Mouse (Mus musculus) heart, embryonic 10.5 days (tissue): ENCODE measurements around the gene Prpf4. TPM values are rescaled to one million over a fixed set of nuclear protein-coding genes. Genes with fewer than 3 reads are reported as not detected.

ENCODE experiments used
- DNase-seq: peaks from one replicate; pipeline ENCODE4 v3.0.0-alpha.2; 2017; ENCODE audit warnings: low spot score
- H3K27ac ChIP-seq: fragments of 300-500 bp; sonication (generic); 2 replicates; pipeline ENCODE4 v1.5.1; 2016; ENCODE audit warnings: mild to moderate bottlenecking
- H3K27me3 ChIP-seq: fragments of 300-500 bp; sonication (generic); 2 replicates; pipeline ENCODE4 v1.6.1; 2016; ENCODE audit warnings: mild to moderate bottlenecking; ENCODE audit not compliant: poor library complexity, insufficient read depth, severe bottlenecking
- H3K36me3 ChIP-seq: fragments of 300-500 bp; sonication (generic); 2 replicates; pipeline ENCODE4 v1.6.1; 2016; ENCODE audit warnings: mild to moderate bottlenecking, moderate library complexity
- H3K4me1 ChIP-seq: fragments of 300-500 bp; sonication (generic); 2 replicates; pipeline ENCODE4 v1.6.1; 2016; ENCODE audit warnings: mild to moderate bottlenecking
- H3K4me3 ChIP-seq: fragments of 300-500 bp; sonication (generic); 2 replicates; pipeline ENCODE4 v1.5.1; 2016; ENCODE audit warnings: mild to moderate bottlenecking, moderate library complexity
- H3K9me3 ChIP-seq: fragments of 300-500 bp; sonication (generic); 2 replicates; pipeline ENCODE4 v1.6.1; 2016; ENCODE audit warnings: mild to moderate bottlenecking, moderate library complexity
- WGBS: fragments of 180-500 bp; shearing (Covaris S2); methylation state at CpG from one replicate; pipeline ENCODE4 v1.1.7; 2016; 5-methylcytosine and 5-hydroxymethylcytosine counted together
- polyA plus RNA-seq: library from polyadenylated mRNA; unstranded; fragments of >200 nt; fragmentation: Nextera tagmentation; extraction: Ambion mirVana; gene quantifications from 2 replicates; pipeline ENCODE4 v1.2.1, GENCODE M21; 2016

The Prpf4 gene
- polyA plus RNA-seq, 1 experiment from 2014 or later = 23.2 TPM

DNA sequence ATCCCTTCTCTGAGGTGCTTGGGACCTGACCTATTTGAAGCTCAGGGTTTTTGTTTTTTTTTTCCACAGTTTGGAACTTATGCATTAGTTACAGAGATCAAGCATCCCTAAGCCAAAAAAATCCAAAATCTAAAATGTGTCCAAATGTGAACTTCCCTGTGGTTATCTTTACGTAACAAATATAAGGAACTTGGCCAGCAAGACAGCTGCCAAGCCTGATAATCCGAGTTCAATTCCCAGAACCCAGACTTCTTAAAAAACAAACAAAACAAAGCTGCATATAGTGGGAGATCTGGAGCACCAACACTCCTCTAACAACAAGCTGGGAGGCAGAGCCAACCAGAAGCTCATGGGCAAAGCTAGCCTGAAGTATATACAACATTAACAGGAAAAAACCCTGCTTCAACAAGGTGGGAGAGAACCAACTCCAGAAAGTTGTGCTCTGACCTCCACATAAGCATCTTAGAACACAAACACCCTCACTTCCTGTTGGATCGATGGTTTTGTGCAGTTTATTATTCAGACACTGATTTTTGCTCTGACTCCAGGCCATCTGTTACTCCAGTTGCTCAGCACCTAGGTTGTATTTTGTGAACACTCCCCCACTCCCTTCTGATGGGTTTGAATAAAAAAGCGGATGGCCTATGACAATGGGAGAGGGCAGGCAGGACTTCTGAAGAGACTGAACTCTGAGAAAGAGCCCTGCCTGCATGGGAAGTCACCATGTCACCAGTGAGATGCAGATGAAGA lies 10.8 kb upstream of the Prpf4 start:
- DNase-seq = no peak
- no peak overlapping the region for H3K27ac ChIP-seq
- no peak overlapping the region for H3K4me3 ChIP-seq
- no peaks in the 10 kb centered on the region for H3K27me3 ChIP-seq
- 92% methylated on average over 4 of the region's 4 CpGs for WGBS
- H3K4me1 ChIP-seq = no peaks in the 10 kb centered on the region
- peaks cover 88% of the 10 kb centered on the region for H3K36me3 ChIP-seq
- no peaks in the 10 kb centered on the region for H3K9me3 ChIP-seq

DNA sequence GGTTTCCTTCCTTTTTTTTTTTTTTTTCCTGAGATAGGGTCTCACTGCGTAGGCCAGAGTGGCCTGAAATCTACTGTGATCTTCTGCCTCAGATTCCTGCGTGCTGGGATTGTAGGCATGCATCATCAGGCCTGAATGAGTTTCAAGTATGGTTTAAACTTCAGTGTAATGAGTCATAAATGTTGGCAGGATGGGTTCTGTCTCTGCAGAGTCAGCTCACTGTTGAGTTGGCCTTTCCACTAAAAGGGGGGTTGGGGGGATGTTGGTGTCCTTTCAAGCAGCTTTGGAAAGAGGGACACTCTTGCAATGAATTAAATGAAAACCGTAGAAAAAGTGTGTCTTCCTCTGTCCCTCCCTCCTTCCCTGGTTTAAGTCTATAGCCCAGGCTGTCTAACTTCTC lies 9.6 kb upstream of the Prpf4 start:
- WGBS = 90% methylated on average over 3 of the region's 3 CpGs

DNA sequence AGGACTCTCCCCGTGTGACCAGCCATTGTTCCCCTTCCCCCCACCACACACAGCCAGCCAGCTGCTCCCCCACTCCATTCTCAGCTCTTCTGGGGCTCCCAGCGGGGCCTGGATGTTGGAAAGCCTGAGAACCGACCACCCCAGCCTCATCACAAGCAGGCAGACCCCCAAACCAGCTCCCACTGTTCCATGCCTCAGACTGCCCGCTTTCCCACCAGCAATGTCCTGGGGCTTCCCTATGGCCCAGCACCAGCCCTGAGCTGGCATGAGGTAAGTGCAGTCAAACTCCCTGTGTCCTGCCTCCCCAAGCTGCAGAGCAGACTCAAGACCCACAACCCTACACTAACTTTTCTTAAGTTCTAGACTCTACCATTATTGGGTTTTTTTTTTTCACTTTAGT lies 2.5 kb upstream of the Prpf4 start:
- Histone ChIP-seq H3K27me3 (no peaks in the 10 kb centered on the region), H3K36me3 (peaks cover 34% of the 10 kb centered on the region), H3K9me3 (no peaks in the 10 kb centered on the region), H3K27ac (no peak overlapping the region), H3K4me1 (peaks cover 12% of the 10 kb centered on the region), H3K4me3 (no peak overlapping the region)
- DNase-seq = no peak
- WGBS = 79% methylated on average over 4 of the region's 4 CpGs

More for the DNA sequence above, 9.6 kb upstream of the Prpf4 start:
- Histone ChIP-seq H3K9me3 (no peaks in the 10 kb centered on the region), H3K36me3 (peaks cover 83% of the 10 kb centered on the region), H3K27me3 (no peaks in the 10 kb centered on the region), H3K4me3 (no peak overlapping the region), H3K4me1 (no peaks in the 10 kb centered on the region), H3K27ac (no peak overlapping the region)
- DNase-seq = no peak

DNA sequence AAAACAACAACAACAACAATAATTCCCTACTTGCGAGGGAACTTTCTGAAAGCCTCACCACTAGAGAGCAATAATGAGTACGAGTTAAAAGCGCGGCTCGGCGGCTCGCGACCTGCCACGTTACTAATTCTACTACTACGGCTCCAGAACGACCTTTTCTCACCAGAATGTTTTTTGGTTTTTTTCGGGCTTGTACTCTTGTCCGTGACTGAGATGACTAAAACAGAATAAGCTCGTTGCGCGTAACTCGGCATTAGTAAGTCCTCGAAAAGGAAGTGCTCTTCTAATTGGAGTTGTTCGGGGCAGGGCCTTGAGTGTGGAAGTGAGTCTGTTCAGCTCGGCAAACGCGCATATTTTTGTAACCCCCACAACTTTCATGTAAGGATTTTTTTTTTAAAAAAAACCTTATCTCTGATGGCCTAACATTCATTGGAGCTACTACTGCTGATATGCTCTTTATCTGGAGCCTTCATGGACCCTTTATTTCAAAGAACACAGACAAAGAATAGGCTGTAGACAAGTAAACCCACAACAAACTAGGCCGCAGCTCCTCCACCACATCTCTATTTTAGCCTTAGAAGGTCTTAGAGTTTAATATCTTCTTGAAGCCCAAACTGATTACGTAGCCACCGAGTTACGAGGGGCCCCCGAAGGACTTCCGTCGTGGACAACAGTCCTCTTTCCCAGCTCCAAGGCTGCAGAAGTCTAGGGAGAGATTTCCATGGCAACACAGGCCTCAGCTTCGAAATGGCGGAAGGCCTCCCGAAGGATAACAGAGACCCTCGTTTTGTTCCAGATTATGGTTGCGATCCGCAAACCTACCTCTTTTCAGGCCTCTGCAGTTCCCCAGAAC lies 641 bp upstream of the Prpf4 start:
- DNase-seq = peak; percentile 87
- peak overlapping the region; percentile 75 for H3K4me3 ChIP-seq
- no peaks in the 10 kb centered on the region for H3K27me3 ChIP-seq
- H3K9me3 ChIP-seq = no peaks in the 10 kb centered on the region
- WGBS = under 1% methylated on average over 35 of the region's 35 CpGs
- H3K4me1 ChIP-seq = peaks cover 12% of the 10 kb centered on the region
- H3K27ac ChIP-seq = peak overlapping the region; percentile 92
- peaks cover 33% of the 10 kb centered on the region for H3K36me3 ChIP-seq

DNA sequence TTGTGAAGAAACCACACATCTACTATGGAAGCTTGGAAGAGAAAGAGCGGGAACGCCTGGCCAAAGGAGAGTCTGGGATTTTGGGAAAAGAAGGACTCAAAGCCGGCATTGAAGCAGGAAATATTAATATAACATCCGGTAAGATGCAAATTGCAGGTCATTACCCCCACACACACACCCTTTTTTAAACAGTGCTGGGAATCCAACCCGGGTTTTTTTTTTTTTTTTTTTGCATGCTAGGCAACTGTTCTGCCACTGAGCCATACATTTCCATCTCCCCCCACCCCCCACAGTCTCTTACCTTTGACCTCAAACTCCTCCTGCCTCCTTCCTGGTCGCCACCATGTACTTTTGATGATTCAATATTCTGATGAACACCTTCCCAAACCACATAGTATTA lies 1.0 kb downstream of the Prpf4 start:
- WGBS = 47% methylated on average over 6 of the region's 6 CpGs
- H3K27ac ChIP-seq = peak overlapping the region; percentile 92
- no peaks in the 10 kb centered on the region for H3K9me3 ChIP-seq
- peaks cover 42% of the 10 kb centered on the region for H3K36me3 ChIP-seq
- no peaks in the 10 kb centered on the region for H3K27me3 ChIP-seq
- H3K4me3 ChIP-seq = peak overlapping the region; percentile 75
- H3K4me1 ChIP-seq = peaks cover 12% of the 10 kb centered on the region
- no peak for DNase-seq

DNA sequence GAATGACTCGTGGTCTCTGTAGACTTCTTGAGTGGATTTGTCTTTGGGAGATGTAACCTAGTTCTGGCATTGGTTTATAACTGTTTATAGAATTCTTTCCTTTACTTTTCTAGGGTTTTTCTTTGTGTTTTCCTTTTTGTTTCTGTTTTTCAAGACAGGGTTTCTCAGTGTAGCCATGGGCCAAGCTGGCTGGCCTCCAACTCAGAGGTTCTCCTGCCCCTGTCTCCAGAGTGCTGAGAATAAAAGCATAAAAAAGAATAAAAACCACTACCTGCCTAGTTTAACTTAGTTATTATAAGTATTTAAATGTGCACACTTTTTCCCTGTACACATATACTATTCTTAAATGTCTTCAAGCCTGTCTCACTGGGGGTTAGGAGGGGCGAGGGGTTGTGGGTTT lies 1.7 kb downstream of the Prpf4 start:
- Histone ChIP-seq H3K4me3 (no peak overlapping the region; the same call in 1 of the 2 replicates), H3K4me1 (peaks cover 12% of the 10 kb centered on the region), H3K27me3 (no peaks in the 10 kb centered on the region), H3K36me3 (peaks cover 46% of the 10 kb centered on the region), H3K9me3 (no peaks in the 10 kb centered on the region), H3K27ac (no peak overlapping the region)
- 92% methylated on average over 2 of the region's 2 CpGs for WGBS
- DNase-seq = no peak

DNA sequence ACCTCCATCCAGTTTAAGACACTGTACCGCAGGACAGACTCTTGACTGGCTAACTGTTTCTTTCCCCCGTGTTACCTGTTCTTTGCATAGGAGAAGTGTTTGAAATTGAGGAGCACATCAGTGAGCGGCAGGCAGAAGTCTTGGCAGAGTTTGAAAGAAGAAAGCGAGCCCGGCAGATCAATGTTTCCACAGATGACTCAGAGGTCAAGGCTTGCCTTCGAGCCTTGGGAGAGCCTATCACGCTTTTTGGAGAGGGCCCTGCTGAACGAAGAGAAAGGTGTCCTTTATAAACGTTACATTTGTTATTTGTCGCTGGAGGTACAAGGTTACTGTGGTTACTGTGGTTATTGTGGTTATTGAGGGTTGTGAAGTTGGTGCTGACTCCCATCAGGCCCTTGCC lies 3.0 kb downstream of the Prpf4 start:
- no peaks in the 10 kb centered on the region for H3K9me3 ChIP-seq
- no peaks in the 10 kb centered on the region for H3K27me3 ChIP-seq
- no peak for DNase-seq
- 93% methylated on average over 10 of the region's 10 CpGs for WGBS
- peaks cover 7% of the 10 kb centered on the region for H3K4me1 ChIP-seq
- no peak overlapping the region for H3K4me3 ChIP-seq
- H3K27ac ChIP-seq = no peak overlapping the region
- peaks cover 58% of the 10 kb centered on the region for H3K36me3 ChIP-seq

DNA sequence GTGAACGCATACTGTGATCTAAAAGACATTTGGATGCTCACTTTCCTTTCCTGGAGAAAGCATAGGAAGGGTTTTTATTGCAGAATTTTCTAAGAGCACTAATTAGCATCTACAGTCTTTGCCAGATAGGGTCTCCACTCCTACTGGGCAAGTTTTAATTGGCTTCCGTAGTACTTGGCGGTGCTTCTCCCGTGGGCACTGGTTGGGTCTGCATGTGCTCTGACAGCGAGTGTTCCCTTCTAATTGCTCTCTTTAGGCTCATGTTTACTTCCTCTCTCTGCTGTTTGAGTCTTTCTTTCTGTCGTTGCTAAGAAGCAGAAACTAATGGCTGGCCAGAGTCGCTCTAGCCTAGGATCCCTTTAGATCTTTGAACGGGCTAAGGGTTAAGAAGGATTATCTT lies 9.9 kb downstream of the Prpf4 start:
- Histone ChIP-seq H3K4me1 (no peaks in the 10 kb centered on the region), H3K4me3 (no peak overlapping the region), H3K27me3 (no peaks in the 10 kb centered on the region), H3K9me3 (no peaks in the 10 kb centered on the region), H3K36me3 (peaks cover 99% of the 10 kb centered on the region), H3K27ac (no peak overlapping the region)
- DNase-seq = no peak
- WGBS = 94% methylated on average over 8 of the region's 8 CpGs

DNA sequence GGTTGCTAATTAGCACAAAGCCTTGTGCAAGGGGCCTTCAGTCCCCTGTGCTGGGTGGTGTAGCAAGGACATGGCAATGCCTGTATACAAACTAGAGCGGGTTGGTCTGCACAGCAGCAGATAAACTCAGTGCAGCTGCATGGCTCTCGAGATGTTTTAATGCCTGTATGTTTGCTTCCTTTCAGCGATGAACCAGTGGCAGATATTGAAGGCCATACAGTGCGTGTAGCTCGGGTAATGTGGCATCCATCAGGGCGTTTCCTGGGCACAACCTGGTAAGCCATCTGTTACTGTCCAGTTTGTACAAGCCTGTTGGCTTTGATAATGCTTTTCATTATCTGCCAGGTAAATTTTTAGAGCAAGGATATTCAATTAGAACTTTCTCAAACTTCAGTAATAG lies 10.5 kb downstream of the Prpf4 start:
- Histone ChIP-seq H3K4me1 (no peaks in the 10 kb centered on the region), H3K27ac (no peak overlapping the region), H3K4me3 (no peak overlapping the region), H3K36me3 (peaks cover 100% of the 10 kb centered on the region), H3K9me3 (no peaks in the 10 kb centered on the region), H3K27me3 (no peaks in the 10 kb centered on the region)
- WGBS = 94% methylated on average over 6 of the region's 6 CpGs
- no peak for DNase-seq

DNA sequence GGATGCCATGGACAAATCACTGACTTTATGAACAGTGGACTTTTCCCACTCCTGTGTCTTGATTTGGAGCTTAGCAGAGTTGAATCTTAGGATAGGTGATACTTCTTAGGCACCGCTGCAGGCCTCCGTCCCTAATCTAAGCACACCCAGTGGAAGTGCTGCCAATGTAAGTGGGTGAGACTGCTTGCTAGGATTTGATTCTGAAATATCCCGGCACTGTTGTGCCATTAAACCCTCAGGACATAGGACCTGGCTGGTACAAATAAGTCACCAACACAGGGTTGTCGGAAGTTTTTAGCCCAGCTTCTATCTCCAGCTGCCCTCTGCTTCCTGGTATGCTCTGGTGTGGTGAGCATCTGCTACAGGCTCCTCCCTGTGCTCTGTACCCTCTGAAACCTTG lies 17.3 kb downstream of the Prpf4 start:
- Histone ChIP-seq H3K4me1 (peaks cover 12% of the 10 kb centered on the region), H3K9me3 (no peaks in the 10 kb centered on the region), H3K4me3 (no peak overlapping the region), H3K36me3 (peaks cover 50% of the 10 kb centered on the region), H3K27me3 (peaks cover 8% of the 10 kb centered on the region; the same call in 1 of the 2 replicates), H3K27ac (no peak overlapping the region)
- no peak for DNase-seq
- WGBS = 84% methylated on average over 4 of the region's 4 CpGs

DNA sequence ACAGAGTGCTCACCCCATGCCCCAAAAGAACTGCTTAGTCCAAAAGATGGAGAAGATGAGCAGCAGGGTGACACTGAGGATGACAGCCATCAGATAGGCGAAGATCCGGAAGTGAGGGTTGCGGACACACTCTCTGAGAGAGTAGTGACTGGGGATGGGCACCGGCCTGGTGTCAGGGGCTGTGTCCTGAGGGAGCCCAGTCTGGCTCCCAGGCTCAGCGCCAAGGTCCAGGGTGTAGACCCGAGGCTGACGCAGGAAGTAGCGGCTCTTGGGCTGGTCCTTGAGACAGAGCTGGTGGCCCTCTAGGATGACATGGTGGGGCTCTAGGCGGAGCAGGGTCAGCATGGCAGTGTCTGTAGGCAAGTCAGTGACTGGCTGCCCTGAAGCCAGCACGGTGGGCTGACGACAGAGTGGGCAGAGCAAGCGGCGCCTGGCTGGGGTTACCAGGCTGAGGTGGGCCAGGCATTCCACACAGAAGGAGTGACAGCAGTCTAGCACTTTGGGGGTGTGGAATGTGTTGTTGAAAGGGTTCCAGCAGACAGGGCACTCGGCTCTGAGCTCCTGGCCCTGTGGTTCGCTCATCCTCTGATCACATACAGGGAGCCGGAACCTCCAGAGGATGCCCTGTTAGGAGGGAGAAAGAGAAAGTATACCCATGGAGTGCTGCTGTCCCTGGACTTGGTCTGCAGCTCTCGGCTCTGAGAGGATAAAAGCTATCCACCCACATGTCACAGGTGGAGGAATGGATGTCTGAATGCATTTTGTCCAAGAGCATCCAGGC lies 19.6 kb downstream of the Prpf4 start:
- Histone ChIP-seq H3K36me3 (peaks cover 27% of the 10 kb centered on the region), H3K4me1 (peaks cover 12% of the 10 kb centered on the region), H3K9me3 (no peaks in the 10 kb centered on the region), H3K27me3 (peaks cover 8% of the 10 kb centered on the region; the same call in 1 of the 2 replicates), H3K27ac (no peak overlapping the region), H3K4me3 (no peak overlapping the region)
- WGBS = 60% methylated on average over 17 of the region's 17 CpGs
- DNase-seq = peak; percentile 75

DNA sequence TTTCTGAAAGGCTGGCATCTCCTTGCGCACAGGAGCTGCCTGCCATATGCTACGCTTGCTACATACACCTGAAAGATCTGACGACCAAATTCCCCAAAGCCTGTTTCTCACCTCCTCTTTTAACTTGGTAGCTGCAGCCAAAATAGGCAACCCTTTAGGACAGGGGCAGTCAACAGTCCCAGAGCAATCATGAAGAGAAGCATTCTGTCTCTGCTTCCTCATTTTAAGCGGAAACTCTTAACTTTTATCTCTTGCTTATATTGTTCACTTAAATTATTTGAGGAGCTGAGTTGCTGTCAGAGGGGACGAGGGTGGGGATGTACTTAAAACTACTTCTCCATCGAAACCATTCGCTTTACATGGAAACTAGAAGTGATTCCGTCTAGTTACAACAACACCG lies 21.0 kb downstream of the Prpf4 start:
- H3K9me3 ChIP-seq = no peaks in the 10 kb centered on the region
- DNase-seq = no peak
- peaks cover 13% of the 10 kb centered on the region for H3K36me3 ChIP-seq
- 86% methylated on average over 9 of the region's 9 CpGs for WGBS
- peaks cover 12% of the 10 kb centered on the region for H3K4me1 ChIP-seq
- H3K4me3 ChIP-seq = no peak overlapping the region
- H3K27ac ChIP-seq = no peak overlapping the region
- H3K27me3 ChIP-seq = peaks cover 8% of the 10 kb centered on the region; the same call in 1 of the 2 replicates

DNA sequence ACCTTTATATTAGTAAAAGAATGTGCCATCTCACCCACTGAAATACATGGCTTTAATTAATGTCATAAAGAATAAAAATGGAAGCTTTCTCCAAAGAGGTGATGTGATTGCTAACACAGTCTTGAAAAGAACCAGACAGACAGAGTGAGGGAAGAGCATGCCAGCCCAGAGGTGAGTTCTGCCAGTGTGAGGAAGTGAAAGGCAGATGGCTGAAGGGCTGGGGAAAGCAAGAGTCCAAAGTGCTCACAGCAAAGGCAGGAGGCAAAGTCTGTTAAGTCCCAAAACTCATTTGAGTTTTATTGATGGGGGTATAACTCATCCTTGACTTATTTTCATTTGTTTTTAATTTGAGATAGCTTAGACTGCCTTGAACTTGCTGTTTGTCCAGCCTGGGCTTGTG lies 22.1 kb downstream of the Prpf4 start:
- H3K4me1 ChIP-seq = peaks cover 12% of the 10 kb centered on the region
- DNase-seq = no peak
- no peak overlapping the region for H3K27ac ChIP-seq
- peaks cover 2% of the 10 kb centered on the region for H3K36me3 ChIP-seq
- no peak overlapping the region for H3K4me3 ChIP-seq
- H3K27me3 ChIP-seq = peaks cover 8% of the 10 kb centered on the region; the same call in 1 of the 2 replicates
- no peaks in the 10 kb centered on the region for H3K9me3 ChIP-seq
